Mouse (Mus musculus) neural tube, embryonic 12.5 days (tissue): ENCODE measurements around the gene Abcb8. TPM values are rescaled to one million over a fixed set of nuclear protein-coding genes. Genes with fewer than 3 reads are reported as not detected.

Experiments used
- ATAC-seq: fragments of 200-750 bp; cut with Nextera tagmentation; 2 replicates; pipeline ENCODE4 v1.8.0; 2017; ENCODE audit warnings: low read depth, mild to moderate bottlenecking, moderate TSS enrichment, moderate library complexity; ENCODE audit not compliant: low FRiP score
- H3K27ac ChIP-seq: fragments of 300-500 bp; sonication (generic); 2 replicates; pipeline ENCODE4 v1.5.1; 2016
- H3K27me3 ChIP-seq: fragments of 300-500 bp; sonication (generic); replicated peaks from 2 replicates; pipeline ENCODE4 v1.6.1; 2016; ENCODE audit warnings: mild to moderate bottlenecking
- H3K36me3 ChIP-seq: fragments of 300-500 bp; sonication (generic); 2 replicates; pipeline ENCODE4 v1.6.1; 2016; ENCODE audit warnings: mild to moderate bottlenecking
- H3K4me1 ChIP-seq: fragments of 300-500 bp; sonication (generic); 2 replicates; pipeline ENCODE4 v1.6.1; 2016
- H3K4me2 ChIP-seq: fragments of 300-500 bp; sonication (generic); replicated peaks from 2 replicates; pipeline ENCODE4 v1.6.1; 2016; ENCODE audit warnings: mild to moderate bottlenecking
- H3K4me3 ChIP-seq: fragments of 300-500 bp; sonication (generic); 2 replicates; pipeline ENCODE4 v1.5.1; 2016
- H3K9ac ChIP-seq: fragments of 300-500 bp; sonication (generic); 2 replicates; pipeline ENCODE4 v1.6.1; 2016; ENCODE audit warnings: mild to moderate bottlenecking
- H3K9me3 ChIP-seq: fragments of 300-500 bp; sonication (generic); 2 replicates; pipeline ENCODE4 v1.6.1; 2016; ENCODE audit warnings: mild to moderate bottlenecking
- WGBS: fragments of 180-500 bp; shearing (Covaris S2); methylation state at CpG from one replicate; pipeline ENCODE4 v1.1.7; 2016; 5-methylcytosine and 5-hydroxymethylcytosine counted together
- polyA plus RNA-seq: library from polyadenylated mRNA; unstranded; fragments of >200 nt; fragmentation: Nextera tagmentation; extraction: Ambion mirVana; gene quantifications from 2 replicates; pipeline ENCODE4 v1.2.1, GENCODE M21; 2016

Gene Abcb8
- polyA plus RNA-seq, 1 experiment from 2014 or later, result 52.7 TPM

- 0 out of 2 replicates have a peak, but pooled peaks cover 3% of the 10 kb centered on the region for H3K27me3 ChIP-seq
- H3K4me3 ChIP-seq, result peak within 1 kb of the TSS; percentile 54
- peak within 1 kb of the TSS; percentile 70 for H3K9ac ChIP-seq
- WGBS, result under 1% methylated on average over 46 of the region's 46 CpGs
- peaks cover 26% of the 10 kb centered on the region for H3K36me3 ChIP-seq
- H3K9me3 ChIP-seq, result no peaks in the 10 kb centered on the region
- H3K27ac ChIP-seq, result peak within 1 kb of the TSS; percentile 81
- peak within 1 kb of the TSS; percentile 86 for H3K4me2 ChIP-seq
- peaks cover 50% of the 10 kb centered on the region for H3K4me1 ChIP-seq
- peak; percentile 94 for ATAC-seq
These were observed 29.9 kb downstream of the Abcb8 start, which contains the start of the genes Cdk5 and Slc4a2 for GRCm38 (mm10) chr5:24423129-24424003. Gene Cdk5, minus strand, starts transcription at chr5:24423530. Gene Slc4a2, plus strand, starts transcription at chr5:24423837.

- peak overlapping the region; percentile 70 for H3K9ac ChIP-seq
- peak overlapping the region; percentile 86 for H3K4me2 ChIP-seq
- H3K4me3 ChIP-seq, result peak overlapping the region; percentile 45
- no peaks in the 10 kb centered on the region for H3K9me3 ChIP-seq
- peaks cover 54% of the 10 kb centered on the region for H3K4me1 ChIP-seq
- H3K27ac ChIP-seq, result peak overlapping the region; percentile 81
- WGBS, result 17% methylated on average over 21 of the region's 21 CpGs
- 0 out of 2 replicates have a peak, but pooled peaks cover 3% of the 10 kb centered on the region for H3K27me3 ChIP-seq
- peaks cover 17% of the 10 kb centered on the region for H3K36me3 ChIP-seq
- peak; percentile 14 for ATAC-seq
These were observed 30.7 kb downstream of the Abcb8 start for GRCm38 (mm10) chr5:24424004-24424781.

- Histone ChIP-seq H3K4me1 (peaks cover 54% of the 10 kb centered on the region), H3K27me3 (0 out of 2 replicates have a peak, but pooled peaks cover 3% of the 10 kb centered on the region), H3K36me3 (peaks cover 17% of the 10 kb centered on the region), H3K9me3 (no peaks in the 10 kb centered on the region), H3K9ac (peak overlapping the region; percentile 64), H3K27ac (no peak overlapping the region), H3K4me3 (peak overlapping the region; percentile 52), H3K4me2 (peak overlapping the region; percentile 86)
- no peak for ATAC-seq
- under 1% methylated on average over 59 of the region's 60 CpGs for WGBS
These were observed 31.5 kb downstream of the Abcb8 start for GRCm38 (mm10) chr5:24424861-24425411.

DNA sequence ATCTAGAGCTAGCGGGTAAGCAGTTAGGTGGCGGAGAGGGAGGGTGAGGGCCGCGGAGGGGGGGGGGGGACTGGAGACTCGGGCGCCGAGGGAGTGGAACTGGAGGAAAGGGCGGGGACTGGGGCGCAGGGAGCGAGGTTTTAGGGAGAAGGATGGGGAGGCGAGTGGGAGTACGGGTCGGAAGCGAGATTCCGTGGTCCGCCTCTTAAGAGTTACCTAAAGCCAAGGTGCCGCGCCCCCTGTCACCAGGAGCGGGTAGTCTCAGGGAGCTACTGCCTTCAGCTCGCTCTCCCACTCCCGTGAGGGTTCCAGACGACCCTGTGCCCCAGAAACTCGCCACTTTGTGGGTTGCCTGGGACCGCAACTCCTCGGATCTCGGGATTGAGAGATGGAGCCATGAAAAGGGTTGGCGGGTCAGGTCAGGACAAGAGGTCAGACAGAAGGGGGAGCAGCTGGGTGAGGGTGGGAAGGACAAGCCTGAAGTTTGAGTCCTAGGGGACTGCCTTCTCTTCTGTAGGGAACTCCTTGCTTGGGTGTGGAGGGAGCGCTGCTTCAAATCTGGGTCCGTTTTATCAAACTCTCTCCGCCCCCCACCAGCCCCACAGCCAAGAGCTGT is 32.1 kb downstream of the Abcb8 start:
- Histone ChIP-seq H3K27ac (no peak overlapping the region), H3K4me1 (peaks cover 54% of the 10 kb centered on the region), H3K9me3 (no peaks in the 10 kb centered on the region), H3K9ac (peak overlapping the region; percentile 64), H3K4me2 (peak overlapping the region; percentile 86), H3K4me3 (peak overlapping the region; percentile 52), H3K36me3 (peaks cover 17% of the 10 kb centered on the region; the same call in 1 of the 2 replicates), H3K27me3 (0 out of 2 replicates have a peak, but pooled peaks cover 3% of the 10 kb centered on the region)
- no peak for ATAC-seq
- WGBS, result under 1% methylated on average over 27 of the region's 30 CpGs

DNA sequence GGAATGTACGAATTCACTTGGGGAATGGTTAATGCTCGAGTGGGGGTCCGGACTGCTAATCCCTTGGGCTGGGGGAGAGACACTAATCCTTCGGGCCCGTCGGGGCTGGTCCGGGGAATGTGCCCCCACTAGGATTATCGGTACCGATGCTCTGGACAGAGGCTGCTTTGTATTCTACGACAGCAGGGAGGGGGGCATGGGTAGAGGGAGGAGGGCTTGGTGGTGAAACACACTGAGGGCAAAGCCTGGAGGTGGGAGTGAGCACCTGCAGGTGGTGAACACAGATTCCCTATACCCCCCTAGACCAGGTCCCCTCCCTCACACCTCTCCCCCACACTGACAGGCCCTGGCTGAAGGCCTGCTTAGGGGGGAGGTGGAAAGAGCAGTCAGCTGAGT is 32.6 kb downstream of the Abcb8 start:
- Histone ChIP-seq H3K4me3 (peak overlapping the region; percentile 52), H3K27ac (no peak overlapping the region), H3K9ac (peak overlapping the region; percentile 64), H3K4me2 (peak overlapping the region; percentile 86), H3K36me3 (peaks cover 18% of the 10 kb centered on the region), H3K9me3 (no peaks in the 10 kb centered on the region), H3K4me1 (peaks cover 54% of the 10 kb centered on the region), H3K27me3 (0 out of 2 replicates have a peak, but pooled peaks cover 3% of the 10 kb centered on the region)
- no peak for ATAC-seq
- 1% methylated on average over 10 of the region's 10 CpGs for WGBS

GRCm38 (mm10) chr5:24426556-24427284 is 33.3 kb downstream of the Abcb8 start:
- H3K4me1 ChIP-seq, result peaks cover 54% of the 10 kb centered on the region
- ATAC-seq, result no peak
- H3K27ac ChIP-seq, result no peak overlapping the region
- peak overlapping the region; percentile 52; the same call in 1 of the 2 replicates for H3K4me3 ChIP-seq
- no peaks in the 10 kb centered on the region for H3K9me3 ChIP-seq
- H3K4me2 ChIP-seq, result peak overlapping the region; percentile 86
- WGBS, result 12% methylated on average over 9 of the region's 9 CpGs
- H3K27me3 ChIP-seq, result 0 out of 2 replicates have a peak, but pooled peaks cover 3% of the 10 kb centered on the region
- H3K9ac ChIP-seq, result 0 out of 2 replicates have a peak overlapping the region, but pooled peaks have one; percentile 64
- peaks cover 25% of the 10 kb centered on the region for H3K36me3 ChIP-seq

DNA sequence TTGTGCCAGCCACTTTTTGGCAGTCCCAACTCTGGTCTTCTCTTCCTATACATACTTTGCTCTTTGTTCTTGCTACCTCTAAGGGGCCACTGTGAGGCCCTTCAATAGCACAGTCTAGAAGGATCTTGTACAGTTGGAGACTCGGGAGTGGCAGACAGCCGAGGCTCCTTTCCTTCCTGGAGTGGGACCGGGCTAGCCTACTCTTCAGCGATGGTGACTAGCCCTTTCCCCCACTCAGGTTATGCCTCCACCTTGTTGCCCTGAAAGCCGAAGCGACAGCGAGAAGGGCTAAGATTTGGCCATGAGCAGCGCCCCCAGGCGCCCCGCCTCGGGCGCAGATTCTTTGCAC is 33.8 kb downstream of the Abcb8 start:
- H3K4me1 ChIP-seq, result peaks cover 54% of the 10 kb centered on the region
- peaks cover 30% of the 10 kb centered on the region for H3K36me3 ChIP-seq
- H3K27ac ChIP-seq, result no peak overlapping the region
- no peak overlapping the region for H3K4me3 ChIP-seq
- H3K4me2 ChIP-seq, result peak overlapping the region; percentile 86
- no peaks in the 10 kb centered on the region for H3K9me3 ChIP-seq
- ATAC-seq, result no peak
- WGBS, result 9% methylated on average over 12 of the region's 12 CpGs
- no peak overlapping the region for H3K9ac ChIP-seq
- 0 out of 2 replicates have a peak, but pooled peaks cover 3% of the 10 kb centered on the region for H3K27me3 ChIP-seq

DNA sequence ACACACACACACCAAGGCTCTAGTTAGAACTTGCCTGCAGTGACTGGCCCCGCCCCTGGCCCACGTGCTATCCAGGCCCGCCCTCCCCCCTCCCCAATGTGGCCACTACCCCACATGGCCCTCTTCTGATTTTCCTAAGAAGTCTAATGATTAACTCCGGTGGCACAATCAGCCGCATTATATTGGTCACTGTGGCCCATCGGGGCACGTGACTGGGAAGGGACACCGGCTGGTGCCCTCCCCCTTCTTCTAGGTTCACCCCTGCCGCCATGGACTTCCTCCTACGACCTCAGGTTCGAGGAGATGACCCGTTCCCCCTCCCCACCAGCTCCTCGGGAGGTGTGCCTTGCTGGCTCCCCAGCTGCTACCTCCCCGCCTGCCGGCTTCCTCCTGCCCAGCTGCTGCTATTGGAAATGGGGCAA is 34.5 kb downstream of the Abcb8 start:
- WGBS, result 3% methylated on average over 15 of the region's 15 CpGs
- H3K27ac ChIP-seq, result no peak overlapping the region
- H3K27me3 ChIP-seq, result 0 out of 2 replicates have a peak, but pooled peaks cover 3% of the 10 kb centered on the region
- no peak for ATAC-seq
- H3K36me3 ChIP-seq, result peaks cover 38% of the 10 kb centered on the region
- peak overlapping the region; percentile 86 for H3K4me2 ChIP-seq
- peaks cover 49% of the 10 kb centered on the region for H3K4me1 ChIP-seq
- H3K9ac ChIP-seq, result no peak overlapping the region
- no peaks in the 10 kb centered on the region for H3K9me3 ChIP-seq
- H3K4me3 ChIP-seq, result no peak overlapping the region

GRCm38 (mm10) chr5:24428596-24428995 is 35.1 kb downstream of the Abcb8 start:
- peak overlapping the region; percentile 86 for H3K4me2 ChIP-seq
- no peaks in the 10 kb centered on the region for H3K9me3 ChIP-seq
- no peak overlapping the region for H3K4me3 ChIP-seq
- 13% methylated on average over 9 of the region's 9 CpGs for WGBS
- H3K4me1 ChIP-seq, result peaks cover 48% of the 10 kb centered on the region
- H3K9ac ChIP-seq, result no peak overlapping the region
- no peak overlapping the region for H3K27ac ChIP-seq
- no peak for ATAC-seq
- H3K27me3 ChIP-seq, result 0 out of 2 replicates have a peak, but pooled peaks cover 3% of the 10 kb centered on the region
- peaks cover 43% of the 10 kb centered on the region for H3K36me3 ChIP-seq

GRCm38 (mm10) chr5:24433993-24434392 is 40.5 kb downstream of the Abcb8 start:
- no peak overlapping the region for H3K27ac ChIP-seq
- no peak overlapping the region for H3K4me3 ChIP-seq
- H3K4me2 ChIP-seq, result no peak overlapping the region
- no peaks in the 10 kb centered on the region for H3K9me3 ChIP-seq
- peaks cover 84% of the 10 kb centered on the region for H3K36me3 ChIP-seq
- H3K9ac ChIP-seq, result no peak overlapping the region
- H3K4me1 ChIP-seq, result no peaks in the 10 kb centered on the region
- 94% methylated on average over 8 of the region's 8 CpGs for WGBS
- ATAC-seq, result no peak
- no peaks in the 10 kb centered on the region for H3K27me3 ChIP-seq

DNA sequence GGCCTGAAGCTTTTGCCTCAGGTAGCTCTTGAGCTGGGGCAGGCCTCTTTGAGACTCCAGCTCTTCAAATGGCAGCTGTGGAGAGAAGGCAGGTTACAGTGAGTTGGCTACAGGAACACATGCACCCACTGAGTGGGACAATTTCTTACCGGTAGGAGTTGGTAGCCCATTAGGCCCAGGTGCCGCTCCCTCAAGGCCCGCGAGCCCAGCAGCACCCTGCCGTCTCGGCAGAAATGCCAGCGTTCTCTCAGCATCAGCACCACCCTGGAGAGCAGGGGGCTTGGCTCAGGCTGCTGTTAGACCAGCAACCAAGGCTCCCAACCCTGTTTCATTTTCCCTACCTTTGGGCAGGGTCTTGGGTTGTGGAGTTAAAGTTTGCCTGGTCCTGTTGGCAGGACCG is 47.7 kb downstream of the Abcb8 start:
- ATAC-seq, result no peak
- WGBS, result 91% methylated on average over 8 of the region's 8 CpGs
- H3K4me3 ChIP-seq, result no peak overlapping the region
- H3K9ac ChIP-seq, result no peak overlapping the region
- no peak overlapping the region for H3K4me2 ChIP-seq
- H3K4me1 ChIP-seq, result peaks cover 17% of the 10 kb centered on the region
- no peaks in the 10 kb centered on the region for H3K9me3 ChIP-seq
- H3K36me3 ChIP-seq, result peaks cover 58% of the 10 kb centered on the region
- no peaks in the 10 kb centered on the region for H3K27me3 ChIP-seq
- no peak overlapping the region for H3K27ac ChIP-seq
